Mouse (Mus musculus): ENCODE measurements around the gene Lingo3.
"Not testable (repeated sequence)": the region's sequence is repeated elsewhere in the genome, so short reads cannot be mapped to it uniquely, and the experiment has no call there.

Gene Lingo3

GRCm38 (mm10) chr10:80819406-80819805 is 24.4 kb downstream of the Lingo3 start:
- no peak for DNase-seq

GRCm38 (mm10) chr10:80818599-80819281 is 25.1 kb downstream of the Lingo3 start:
- no peak for DNase-seq

GRCm38 (mm10) chr10:80817955-80818354 is 25.9 kb downstream of the Lingo3 start:
- not testable (repeated sequence) for DNase-seq

- DNase-seq, result no peak
These were observed 26.7 kb downstream of the Lingo3 start for GRCm38 (mm10) chr10:80817164-80817563.

- not testable (repeated sequence) for DNase-seq
These were observed 27.5 kb downstream of the Lingo3 start for GRCm38 (mm10) chr10:80816303-80816702.

- no peak for DNase-seq
These were observed 29.0 kb downstream of the Lingo3 start for GRCm38 (mm10) chr10:80814800-80815199.

- DNase-seq, result no peak
These were observed 30.5 kb downstream of the Lingo3 start, which contains the start of gene Jsrp1 for GRCm38 (mm10) chr10:80813366-80813765. Gene Jsrp1, minus strand, starts transcription at chr10:80813498.

- DNase-seq, result no peak
These were observed 31.3 kb downstream of the Lingo3 start for GRCm38 (mm10) chr10:80812391-80813041.

- peak in 1 of 2 experiments; percentile 16 for DNase-seq
These were observed 33.8 kb downstream of the Lingo3 start for GRCm38 (mm10) chr10:80810084-80810483.

GRCm38 (mm10) chr10:80808985-80809632 is 34.7 kb downstream of the Lingo3 start:
- peak in 1 of 2 experiments; percentile 21 for DNase-seq

- DNase-seq, result peak in 1 of 2 experiments; percentile 16
These were observed 35.5 kb downstream of the Lingo3 start for GRCm38 (mm10) chr10:80808099-80808984.

- DNase-seq, result peak; percentile 88 to 90
These were observed 36.7 kb downstream of the Lingo3 start for GRCm38 (mm10) chr10:80807057-80807627.

GRCm38 (mm10) chr10:80806341-80807056 is 37.3 kb downstream of the Lingo3 start:
- DNase-seq, result peak; percentile 36 to 63

GRCm38 (mm10) chr10:80805925-80806324 is 37.9 kb downstream of the Lingo3 start:
- peak; percentile 92 to 97 for DNase-seq

- DNase-seq, result peak in 1 of 2 experiments; percentile 34
These were observed 38.5 kb downstream of the Lingo3 start for GRCm38 (mm10) chr10:80805322-80805721.

- DNase-seq, result no peak
These were observed 38.9 kb downstream of the Lingo3 start, which contains the start of gene Amh for GRCm38 (mm10) chr10:80804916-80805315. Gene Amh, plus strand, starts transcription at chr10:80805243.

GRCm38 (mm10) chr10:80804340-80804739 is 39.5 kb downstream of the Lingo3 start:
- DNase-seq, result no peak

- no peak for DNase-seq
These were observed 40.8 kb downstream of the Lingo3 start for GRCm38 (mm10) chr10:80802996-80803395.

GRCm38 (mm10) chr10:80802204-80802912 is 41.5 kb downstream of the Lingo3 start:
- no peak for DNase-seq

- no peak for DNase-seq
These were observed 44.7 kb downstream of the Lingo3 start for GRCm38 (mm10) chr10:80799070-80799566.

All from cerebellum, postnatal 14 days (tissue).